Mouse (Mus musculus) hindbrain, embryonic 11.5 days (tissue): Measurements from ENCODE around the gene Per1. TPM values are rescaled to one million over a fixed set of nuclear protein-coding genes. Genes with fewer than 3 reads are reported as not detected.

Experiments
- ATAC-seq: fragments of 200-750 bp; cut with Nextera tagmentation; 2 replicates; pipeline ENCODE4 v1.8.0; 2017; ENCODE audit warnings: mild to moderate bottlenecking, moderate TSS enrichment, moderate library complexity; ENCODE audit not compliant: low FRiP score
- DNase-seq: peaks from one replicate; pipeline ENCODE4 v3.0.0-alpha.2; 2015; ENCODE audit warnings: low spot score
- H3K27ac ChIP-seq: fragments of 300-500 bp; sonication (generic); 2 replicates; pipeline ENCODE4 v1.5.1; 2014; ENCODE audit warnings: mild to moderate bottlenecking, low read depth, low read length
- H3K27me3 ChIP-seq: fragments of 300-500 bp; sonication (generic); 2 replicates; pipeline ENCODE4 v1.6.1; 2014; ENCODE audit warnings: mild to moderate bottlenecking, low read length, moderate library complexity, mixed read lengths; ENCODE audit not compliant: control insufficient read depth, insufficient read depth
- H3K36me3 ChIP-seq: fragments of 300-500 bp; sonication (generic); 2 replicates; pipeline ENCODE4 v1.6.1; 2014; ENCODE audit warnings: mild to moderate bottlenecking, low read length, moderate library complexity, mixed read lengths; ENCODE audit not compliant: control insufficient read depth, insufficient read depth
- H3K4me1 ChIP-seq: fragments of 300-500 bp; sonication (generic); replicated peaks from 2 replicates; pipeline ENCODE4 v1.6.1; 2014; ENCODE audit warnings: low read length, mixed read lengths; ENCODE audit not compliant: control insufficient read depth, insufficient read depth
- H3K4me2 ChIP-seq: fragments of 300-500 bp; sonication (generic); replicated peaks from 2 replicates; pipeline ENCODE4 v1.6.1; 2014; ENCODE audit warnings: mild to moderate bottlenecking, low read depth, low read length
- H3K4me3 ChIP-seq: fragments of 300-500 bp; sonication (generic); 2 replicates; pipeline ENCODE4 v1.5.1; 2014; ENCODE audit warnings: low read depth, low read length
- H3K9ac ChIP-seq: fragments of 300-500 bp; sonication (generic); 2 replicates; pipeline ENCODE4 v1.6.1; 2014; ENCODE audit warnings: low read depth, low read length
- H3K9me3 ChIP-seq: fragments of 300-500 bp; sonication (generic); 2 replicates; pipeline ENCODE4 v1.6.1; 2016; ENCODE audit warnings: low read length; ENCODE audit not compliant: control insufficient read depth
- WGBS: fragments of 180-500 bp; shearing (Covaris S2); extraction: QIAGEN DNeasy Blood & Tissue Kit; methylation state at CpG from one replicate; pipeline ENCODE4 v1.1.7; 2014; 5-methylcytosine and 5-hydroxymethylcytosine counted together
- polyA plus RNA-seq: library from polyadenylated mRNA; unstranded; fragments of >200 nt; fragmentation: Nextera tagmentation; extraction: Ambion mirVana; gene quantifications from 2 replicates; pipeline ENCODE4 v1.2.1, GENCODE M21; 2014

Per1 gene
- polyA plus RNA-seq, 1 experiment from 2014 or later, result 7.4 TPM

GRCm38 (mm10) chr11:69109032-69109900, 14.2 kb downstream of the Per1 start:
- H3K9me3 ChIP-seq, result no peaks in the 10 kb centered on the region
- no peak overlapping the region for H3K9ac ChIP-seq
- no peaks in the 10 kb centered on the region for H3K27me3 ChIP-seq
- ATAC-seq (no peak), DNase-seq (no peak)
- H3K36me3 ChIP-seq, result 0 out of 2 replicates have a peak, but pooled peaks cover 2% of the 10 kb centered on the region
- 78% methylated on average over 13 of the region's 13 CpGs for WGBS
- no peaks in the 10 kb centered on the region for H3K4me1 ChIP-seq
- H3K27ac ChIP-seq, result no peak overlapping the region
- no peak overlapping the region for H3K4me2 ChIP-seq
- no peak overlapping the region for H3K4me3 ChIP-seq

- peak; percentile 64; the same call in 1 of the 2 replicates for ATAC-seq
- Histone ChIP-seq H3K27ac (no peak overlapping the region), H3K27me3 (no peaks in the 10 kb centered on the region), H3K4me2 (peak overlapping the region; percentile 33), H3K4me1 (no peaks in the 10 kb centered on the region), H3K36me3 (0 out of 2 replicates have a peak, but pooled peaks cover 2% of the 10 kb centered on the region), H3K9me3 (no peaks in the 10 kb centered on the region), H3K4me3 (peak overlapping the region; percentile 33), H3K9ac (peak overlapping the region; percentile 2)
- WGBS, result 1% methylated on average over 30 of the region's 30 CpGs
- DNase-seq, result peak; percentile 98
These were observed 15.5 kb downstream of the Per1 start for GRCm38 (mm10) chr11:69110319-69111046.

- no peak for ATAC-seq
- Histone ChIP-seq H3K9me3 (no peaks in the 10 kb centered on the region), H3K4me1 (no peaks in the 10 kb centered on the region), H3K9ac (peak overlapping the region; percentile 2), H3K4me2 (peak overlapping the region; percentile 33), H3K27ac (no peak overlapping the region), H3K4me3 (peak overlapping the region; percentile 33), H3K27me3 (0 out of 2 replicates have a peak, but pooled peaks cover under 1% of the 10 kb centered on the region), H3K36me3 (no peaks in the 10 kb centered on the region)
- 6% methylated on average over 21 of the region's 21 CpGs for WGBS
- peak; percentile 35 for DNase-seq
These were observed 16.2 kb downstream of the Per1 start for GRCm38 (mm10) chr11:69111051-69111810.

- H3K36me3 ChIP-seq, result no peaks in the 10 kb centered on the region
- DNase-seq (no peak), ATAC-seq (no peak)
- H3K4me2 ChIP-seq, result no peak overlapping the region
- WGBS, result 65% methylated on average over 4 of the region's 4 CpGs
- H3K9ac ChIP-seq, result no peak overlapping the region
- no peaks in the 10 kb centered on the region for H3K4me1 ChIP-seq
- H3K4me3 ChIP-seq, result no peak overlapping the region
- H3K27me3 ChIP-seq, result 0 out of 2 replicates have a peak, but pooled peaks cover 3% of the 10 kb centered on the region
- H3K27ac ChIP-seq, result no peak overlapping the region
- no peaks in the 10 kb centered on the region for H3K9me3 ChIP-seq
These were observed 16.8 kb downstream of the Per1 start for GRCm38 (mm10) chr11:69111865-69112264.

GRCm38 (mm10) chr11:69114018-69114417, 19.0 kb downstream of the Per1 start:
- H3K9ac ChIP-seq, result no peak overlapping the region
- H3K27ac ChIP-seq, result no peak overlapping the region
- H3K4me2 ChIP-seq, result no peak overlapping the region
- H3K9me3 ChIP-seq, result no peaks in the 10 kb centered on the region
- 0 out of 2 replicates have a peak, but pooled peaks cover 3% of the 10 kb centered on the region for H3K27me3 ChIP-seq
- H3K4me3 ChIP-seq, result no peak overlapping the region
- ATAC-seq (no peak), DNase-seq (no peak)
- WGBS, result 75% methylated on average over 3 of the region's 3 CpGs
- H3K36me3 ChIP-seq, result no peaks in the 10 kb centered on the region
- H3K4me1 ChIP-seq, result peaks cover 4% of the 10 kb centered on the region; the same call in 1 of the 2 replicates

- Histone ChIP-seq H3K4me3 (no peak overlapping the region), H3K9me3 (no peaks in the 10 kb centered on the region), H3K9ac (no peak overlapping the region), H3K4me2 (no peak overlapping the region), H3K36me3 (no peaks in the 10 kb centered on the region), H3K27ac (no peak overlapping the region), H3K27me3 (peaks cover 3% of the 10 kb centered on the region; the same call in 1 of the 2 replicates), H3K4me1 (peaks cover 4% of the 10 kb centered on the region; the same call in 1 of the 2 replicates)
- DNase-seq, result no peak
- 79% methylated on average over 3 of the region's 3 CpGs for WGBS
- ATAC-seq, result no peak
These were observed 19.6 kb downstream of the Per1 start for GRCm38 (mm10) chr11:69114621-69115020.

GRCm38 (mm10) chr11:69116843-69117242, 21.8 kb downstream of the Per1 start:
- Histone ChIP-seq H3K36me3 (no peaks in the 10 kb centered on the region), H3K27ac (no peak overlapping the region), H3K4me1 (peaks cover 19% of the 10 kb centered on the region), H3K9me3 (no peaks in the 10 kb centered on the region), H3K27me3 (peaks cover 21% of the 10 kb centered on the region), H3K4me3 (peak overlapping the region; percentile 75; the same call in 1 of the 2 replicates), H3K4me2 (0 out of 2 replicates have a peak overlapping the region, but pooled peaks have one; percentile 14), H3K9ac (no peak overlapping the region)
- no peak for DNase-seq
- WGBS, result 53% methylated on average over 5 of the region's 5 CpGs
- ATAC-seq, result no peak
